Mouse (Mus musculus) testis, adult 2 months (tissue): ENCODE results near the gene Sik2. TPM values are rescaled to one million over a fixed set of nuclear protein-coding genes. Genes with fewer than 3 reads are reported as not detected.

Experiments
- H3K27ac ChIP-seq: fragments of 200-500 bp; 2 replicates; pipeline ENCODE4 v1.5.1; 2012; ENCODE audit warnings: low read depth, low read length; ENCODE audit not compliant: control insufficient read depth, insufficient read depth
- H3K27me3 ChIP-seq: fragments of 200-500 bp; 2 replicates; pipeline ENCODE4 v1.6.1; 2012; ENCODE audit warnings: mild to moderate bottlenecking, low read length, moderate library complexity; ENCODE audit not compliant: control insufficient read depth, insufficient read depth
- H3K36me3 ChIP-seq: fragments of 200-500 bp; 2 replicates; pipeline ENCODE4 v1.6.1; 2012; ENCODE audit warnings: mild to moderate bottlenecking, low read length; ENCODE audit not compliant: control insufficient read depth, insufficient read depth
- H3K4me1 ChIP-seq: fragments of 200-500 bp; 2 replicates; pipeline ENCODE4 v1.6.1; 2012; ENCODE audit warnings: low read length; ENCODE audit not compliant: control insufficient read depth, insufficient read depth
- H3K4me3 ChIP-seq: fragments of 200-500 bp; 2 replicates; pipeline ENCODE4 v1.5.1; 2012; ENCODE audit warnings: low read depth, mild to moderate bottlenecking, low read length, moderate library complexity, mixed read lengths; ENCODE audit not compliant: control insufficient read depth
- CTCF ChIP-seq: fragments of 200-500 bp; IDR thresholded peaks from 2 replicates; pipeline ENCODE4 v1.5.1; 2012; ENCODE audit warnings: low read depth, mild to moderate bottlenecking, inconsistent platforms, low read length, moderate library complexity; ENCODE audit not compliant: control insufficient read depth, insufficient read depth, insufficient replicate concordance
- POLR2A ChIP-seq: fragments of 200-500 bp; IDR thresholded peaks from 2 replicates; pipeline ENCODE4 v1.6.1; 2012; ENCODE audit warnings: low read depth, mild to moderate bottlenecking, inconsistent platforms, low read length, moderate library complexity; ENCODE audit not compliant: control insufficient read depth
- polyA plus RNA-seq: library from polyadenylated mRNA; depleted of rRNA; stranded (reverse); fragments of >200 nt; gene quantifications from 2 replicates; pipeline ENCODE4 v1.2.3, GENCODE M21; 2012

Gene Sik2
- polyA plus RNA-seq, 1 experiment, result 25.7 TPM

GRCm38 (mm10) chr9:50855133-50855766, 153.6 kb downstream of the Sik2 start:
- Histone ChIP-seq H3K4me3 (no peak overlapping the region), H3K27ac (no peak overlapping the region), H3K4me1 (peaks cover 2% of the 10 kb centered on the region), H3K36me3 (no peaks in the 10 kb centered on the region), H3K27me3 (no peaks in the 10 kb centered on the region)
- TF ChIP-seq CTCF (no peak), POLR2A (no peak)

GRCm38 (mm10) chr9:50854376-50854775, 154.5 kb downstream of the Sik2 start:
- TF ChIP-seq POLR2A, result no peak
- TF ChIP-seq CTCF, result no peak
- Histone ChIP-seq H3K27me3 (no peaks in the 10 kb centered on the region), H3K4me1 (peaks cover 2% of the 10 kb centered on the region), H3K4me3 (no peak overlapping the region), H3K27ac (no peak overlapping the region), H3K36me3 (no peaks in the 10 kb centered on the region)

GRCm38 (mm10) chr9:50852634-50853349, 156.1 kb downstream of the Sik2 start:
- H3K27ac ChIP-seq, result no peak overlapping the region
- no peaks in the 10 kb centered on the region for H3K36me3 ChIP-seq

GRCm38 (mm10) chr9:50850713-50851112, 158.2 kb downstream of the Sik2 start:
- TF ChIP-seq POLR2A (no peak), CTCF (no peak)
- Histone ChIP-seq H3K4me3 (no peak overlapping the region), H3K36me3 (no peaks in the 10 kb centered on the region), H3K27me3 (no peaks in the 10 kb centered on the region), H3K27ac (no peak overlapping the region), H3K4me1 (no peaks in the 10 kb centered on the region)

More at GRCm38 (mm10) chr9:50852634-50853349, 156.1 kb downstream of the Sik2 start:
- H3K4me3 ChIP-seq, result no peak overlapping the region
- no peaks in the 10 kb centered on the region for H3K27me3 ChIP-seq
- H3K4me1 ChIP-seq, result peaks cover 2% of the 10 kb centered on the region
- TF ChIP-seq CTCF, result no peak
- no peak for TF ChIP-seq POLR2A

- no peaks in the 10 kb centered on the region for H3K27me3 ChIP-seq
- TF ChIP-seq POLR2A (no peak), CTCF (no peak)
- H3K4me1 ChIP-seq, result no peaks in the 10 kb centered on the region
- H3K4me3 ChIP-seq, result no peak overlapping the region
- H3K36me3 ChIP-seq, result no peaks in the 10 kb centered on the region
- H3K27ac ChIP-seq, result no peak overlapping the region
Observed at GRCm38 (mm10) chr9:50850271-50850670, 158.6 kb downstream of the Sik2 start.

- no peak overlapping the region for H3K27ac ChIP-seq
- no peaks in the 10 kb centered on the region for H3K4me1 ChIP-seq
- H3K4me3 ChIP-seq, result no peak overlapping the region
- no peaks in the 10 kb centered on the region for H3K36me3 ChIP-seq
- no peaks in the 10 kb centered on the region for H3K27me3 ChIP-seq
- no peak for TF ChIP-seq POLR2A
- no peak for TF ChIP-seq CTCF
Observed at GRCm38 (mm10) chr9:50849755-50850154, 159.1 kb downstream of the Sik2 start.

GRCm38 (mm10) chr9:50849249-50849648, 159.6 kb downstream of the Sik2 start:
- H3K36me3 ChIP-seq, result no peaks in the 10 kb centered on the region
- TF ChIP-seq CTCF, result no peak
- TF ChIP-seq POLR2A, result no peak
- no peak overlapping the region for H3K27ac ChIP-seq
- H3K4me3 ChIP-seq, result no peak overlapping the region
- no peaks in the 10 kb centered on the region for H3K4me1 ChIP-seq
- no peaks in the 10 kb centered on the region for H3K27me3 ChIP-seq
